Mouse (Mus musculus) lung, postnatal 25 days (tissue): ENCODE data around the gene Spats2l.
A peak's percentile ranks its signal among the peaks of the same experiment; 100 is the strongest.

Experiments
- DNase-seq: peaks from one replicate; pipeline ENCODE4 v3.0.0; 2022; ENCODE audit warnings: low spot score

Spats2l gene

GRCm38 (mm10) chr1:57889803-57890202 lies 115.8 kb downstream of the Spats2l start:
- DNase-seq = no peak

GRCm38 (mm10) chr1:57890259-57890902 lies 116.4 kb downstream of the Spats2l start:
- DNase-seq = peak; percentile 48

DNA sequence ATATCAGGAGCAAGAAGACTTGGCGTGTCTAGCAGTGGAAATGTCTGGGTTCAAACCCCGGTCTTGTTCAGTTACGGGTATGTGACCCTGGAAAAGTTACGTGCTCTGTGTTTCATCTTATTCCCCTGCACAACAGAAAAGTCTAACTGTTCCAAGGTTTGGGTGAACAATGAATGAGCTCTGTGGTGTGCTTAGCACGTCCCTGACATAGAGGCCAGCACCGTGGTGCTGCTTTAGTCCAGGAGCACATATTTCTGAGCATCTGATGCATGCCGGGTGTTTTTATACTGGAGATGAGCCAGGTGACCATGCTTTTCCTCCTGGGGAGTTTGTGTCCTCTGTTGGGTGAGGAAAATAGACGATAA lies 116.9 kb downstream of the Spats2l start:
- no peak for DNase-seq

- DNase-seq = no peak
These were observed 127.5 kb downstream of the Spats2l start for GRCm38 (mm10) chr1:57901494-57901893.

GRCm38 (mm10) chr1:57903793-57904192 lies 129.8 kb downstream of the Spats2l start:
- DNase-seq = no peak

DNA sequence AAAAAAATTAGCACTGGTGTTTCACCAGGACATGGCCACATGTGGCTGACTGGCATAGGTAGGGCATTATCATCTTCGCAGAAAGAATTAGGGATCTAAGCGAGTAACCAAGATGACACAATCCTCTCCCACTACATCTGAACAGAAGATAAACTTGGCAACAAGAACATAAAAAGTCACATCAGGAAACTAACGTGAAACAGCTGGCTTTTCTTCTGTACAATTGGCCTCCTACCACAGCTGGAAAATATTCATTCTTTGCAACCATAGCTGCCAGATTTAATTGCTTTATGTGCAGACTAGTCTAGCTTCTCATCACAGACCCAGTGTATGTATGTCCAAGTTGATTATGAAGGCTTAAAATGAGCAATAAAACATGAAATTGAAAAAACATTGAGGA lies 131.9 kb downstream of the Spats2l start:
- peak; percentile 26 for DNase-seq

DNA sequence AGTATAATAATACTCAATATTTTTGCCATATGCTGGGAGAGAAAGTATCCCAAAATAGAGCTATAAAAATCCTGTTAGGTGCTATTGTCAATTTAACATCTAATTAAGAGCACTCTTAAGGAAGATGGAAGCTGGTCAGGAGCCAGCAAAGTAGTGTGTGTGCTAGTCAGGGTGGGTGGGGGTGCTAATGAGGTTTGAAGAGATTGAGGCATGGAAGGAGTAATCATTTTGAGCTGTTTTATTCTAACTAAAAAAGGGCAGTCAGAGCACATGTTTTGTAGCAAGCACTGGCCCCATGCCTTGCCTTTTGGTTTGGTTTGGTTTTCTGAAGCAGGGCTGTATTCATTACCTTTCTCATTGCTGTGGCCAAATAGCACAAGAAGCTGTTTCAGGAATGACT lies 132.3 kb downstream of the Spats2l start:
- no peak for DNase-seq

DNA sequence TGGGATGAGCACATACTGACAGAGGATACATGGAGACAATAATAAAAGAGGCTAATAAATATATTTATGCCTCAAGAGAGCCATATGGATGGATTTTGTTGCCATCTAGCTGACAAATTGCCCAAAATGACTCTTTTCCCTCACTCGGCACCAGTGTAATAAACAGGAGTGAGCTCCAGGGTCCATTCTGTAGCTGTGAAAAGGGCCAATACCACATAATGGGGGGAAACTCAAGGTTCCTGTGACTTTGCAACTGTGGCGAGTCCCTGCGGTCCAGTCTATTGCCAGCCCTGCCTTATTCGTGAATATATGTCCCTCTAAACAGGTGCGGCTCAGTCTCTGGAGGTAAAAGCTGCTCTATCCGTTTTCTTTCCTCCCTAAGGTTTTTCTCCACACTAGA lies 137.6 kb downstream of the Spats2l start:
- no peak for DNase-seq

DNA sequence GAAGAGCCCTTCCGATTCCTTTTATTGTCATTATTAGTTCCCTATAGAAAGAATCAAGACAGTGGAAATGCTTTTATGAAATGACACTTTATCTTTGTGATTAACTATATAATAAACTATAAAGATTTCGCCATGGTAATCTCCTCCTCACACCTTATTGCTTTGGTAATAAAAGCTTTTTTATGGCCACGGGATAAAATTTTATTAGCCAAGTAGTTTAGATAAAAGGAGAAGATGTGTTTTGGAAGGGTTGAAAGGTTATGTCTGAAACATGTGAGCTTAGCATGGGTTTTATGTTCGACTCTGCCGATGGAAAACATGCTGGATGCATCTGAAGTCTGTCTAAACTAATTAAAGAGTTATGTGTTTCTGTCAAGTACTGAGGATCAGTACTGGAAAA lies 143.4 kb downstream of the Spats2l start:
- no peak for DNase-seq

GRCm38 (mm10) chr1:57918567-57918966 lies 144.6 kb downstream of the Spats2l start:
- no peak for DNase-seq

- DNase-seq = no peak
These were observed 160.3 kb downstream of the Spats2l start for GRCm38 (mm10) chr1:57934287-57934686.

DNA sequence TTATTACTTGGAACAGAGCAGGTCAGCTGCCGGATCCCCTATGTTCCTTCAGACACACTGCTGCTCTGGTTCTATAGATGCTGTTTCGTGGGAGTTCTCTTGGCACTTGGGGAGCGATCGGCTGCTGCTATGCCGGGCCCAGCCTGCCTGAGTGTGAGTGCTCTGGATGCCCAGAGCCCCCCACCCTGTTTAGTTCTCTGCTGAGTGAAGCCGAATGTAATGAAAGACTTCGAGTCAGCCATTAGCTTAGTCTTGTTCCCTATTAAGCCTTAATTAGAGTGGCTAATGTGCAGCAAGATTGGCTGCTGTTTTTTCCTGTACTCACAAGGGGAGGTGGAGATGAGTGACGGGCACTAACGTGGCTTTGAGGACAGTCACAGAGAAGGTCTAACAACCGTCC lies 166.7 kb downstream of the Spats2l start:
- no peak for DNase-seq

GRCm38 (mm10) chr1:57941095-57941494 lies 167.1 kb downstream of the Spats2l start:
- no peak for DNase-seq

GRCm38 (mm10) chr1:57941734-57942133 lies 167.8 kb downstream of the Spats2l start:
- no peak for DNase-seq

GRCm38 (mm10) chr1:57942215-57942614 lies 168.3 kb downstream of the Spats2l start:
- no peak for DNase-seq

DNA sequence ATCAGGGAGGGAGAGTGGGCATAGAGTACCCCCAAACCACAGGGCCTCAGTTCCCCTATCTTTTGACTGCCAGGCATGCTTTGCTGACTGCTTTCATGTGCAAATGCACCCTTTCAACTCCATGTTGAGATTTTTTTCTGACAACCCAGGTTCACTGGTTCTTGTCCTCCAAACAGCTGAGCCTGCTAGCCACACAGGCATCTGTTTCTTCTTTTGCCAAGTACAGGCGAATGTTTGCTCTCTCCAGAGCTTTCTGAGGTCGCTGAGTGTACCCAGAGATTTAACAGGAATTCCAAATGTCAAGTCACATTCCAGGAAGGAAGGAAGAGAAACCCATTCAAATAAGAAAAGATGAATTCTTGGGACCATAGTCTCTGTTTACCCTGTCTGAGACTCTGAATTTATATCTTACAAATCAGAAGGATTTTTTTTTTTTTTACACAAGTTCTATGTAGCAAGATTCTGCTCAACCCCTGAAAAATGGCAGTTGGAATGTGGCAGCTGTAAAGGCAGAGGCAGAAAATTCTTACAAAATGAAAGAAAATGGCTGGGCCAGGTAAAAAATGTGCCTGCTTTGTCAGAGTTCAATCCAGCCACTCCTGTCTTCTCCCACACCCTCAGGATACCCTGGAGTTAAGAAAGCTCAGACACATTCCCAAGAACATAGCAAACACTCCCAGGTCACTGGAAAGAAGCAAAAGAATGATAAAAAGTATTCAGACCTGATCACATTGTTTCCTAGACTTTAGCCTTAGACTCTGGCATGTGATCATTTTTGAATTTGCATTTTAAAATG lies 173.8 kb downstream of the Spats2l start:
- no peak for DNase-seq

GRCm38 (mm10) chr1:57949195-57949594 lies 175.2 kb downstream of the Spats2l start:
- DNase-seq = no peak

- DNase-seq = no peak
These were observed 175.8 kb downstream of the Spats2l start for GRCm38 (mm10) chr1:57949716-57950115.

- no peak for DNase-seq
These were observed 178.5 kb downstream of the Spats2l start for GRCm38 (mm10) chr1:57952509-57952908.

- DNase-seq = no peak
These were observed 179.8 kb downstream of the Spats2l start for GRCm38 (mm10) chr1:57953586-57954375.

GRCm38 (mm10) chr1:57954376-57954765 lies 180.4 kb downstream of the Spats2l start:
- no peak for DNase-seq

DNA sequence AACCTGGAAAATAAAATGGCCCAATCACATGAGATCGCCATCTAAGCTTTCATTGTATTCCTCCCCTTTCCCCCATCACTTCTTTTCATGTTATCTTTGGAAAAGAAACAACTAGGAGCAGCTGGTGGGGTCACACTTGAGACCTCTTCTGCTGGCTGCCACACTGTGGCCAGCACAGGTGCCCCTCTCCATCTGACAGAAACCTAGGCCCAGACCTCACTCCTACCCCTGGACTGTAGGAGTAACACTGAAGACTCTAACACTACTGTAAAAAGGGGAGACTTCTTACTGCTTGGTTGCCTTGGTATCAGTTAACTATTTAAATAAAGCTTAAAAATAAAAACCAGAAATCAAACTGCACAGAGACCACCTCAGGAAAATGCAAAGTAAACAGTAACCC lies 181.8 kb downstream of the Spats2l start:
- DNase-seq = no peak
